8 mouse cellular contexts compared by ENCODE assay signal in the genomic region with DNA sequence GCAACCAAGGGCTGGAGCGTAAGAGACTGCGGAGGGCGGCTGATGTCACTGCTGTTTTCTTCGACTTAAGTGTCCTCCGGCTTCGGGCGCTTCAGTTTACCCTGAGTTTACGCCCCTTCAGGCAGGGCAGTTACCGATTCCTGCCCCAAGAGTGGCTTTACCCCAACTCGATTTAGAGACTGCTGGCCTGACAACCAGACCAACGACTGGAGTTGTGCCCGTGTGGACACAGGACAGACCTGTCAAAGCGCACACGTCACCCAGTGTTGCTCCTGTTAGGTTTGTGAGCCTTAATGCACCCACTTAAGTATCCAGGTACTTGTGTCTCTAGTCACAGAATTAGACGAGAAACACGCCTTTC. TPM values are rescaled to one million over a fixed set of nuclear protein-coding genes. Genes with fewer than 3 reads are reported as not detected.
DNase-seq lines count a peak whose midpoint lies in the region; ATAC-seq and TF ChIP-seq lines count a peak whose summit lies in the region.

No protein-coding gene starts in this region.

- 0 out of 2 replicates have a peak, but pooled peaks cover 4% of the 10 kb centered on the region for H3K9me3 ChIP-seq in kidney, embryonic 16.5 days (ENCODE audit: low read length)
- H3K9me3 ChIP-seq in embryonic facial prominence, embryonic 10.5 days, result peaks cover 21% of the 10 kb centered on the region
- no peaks in the 10 kb centered on the region for H3K9me3 ChIP-seq in intestine, embryonic 14.5 days (ENCODE audit: control insufficient read depth, low read length)
- H3K9me3 ChIP-seq in midbrain, postnatal 0 days (ENCODE audit: low read length), result no peaks in the 10 kb centered on the region

- WGBS in kidney, embryonic 16.5 days, result 12% methylated on average over 16 of the region's 16 CpGs
- 16% methylated on average over 16 of the region's 16 CpGs for WGBS in embryonic facial prominence, embryonic 10.5 days
- 17% methylated on average over 16 of the region's 16 CpGs for WGBS in intestine, embryonic 14.5 days
- 23% methylated on average over 16 of the region's 16 CpGs for WGBS in midbrain, postnatal 0 days

- intact Hi-C loops in gastrocnemius, postnatal 36 days (cut with DNase I), result no loop called here

- no peak; the same call in 1 of the 2 replicates for TF ChIP-seq CTCF in midbrain, postnatal 0 days (IDR thresholded peaks at IDR 0.05)

- H3K9ac ChIP-seq in kidney, embryonic 16.5 days (replicated peaks; ENCODE audit: low read length), result peak overlapping the region; percentile 72
- peak overlapping the region; percentile 79 for H3K9ac ChIP-seq in intestine, embryonic 14.5 days (ENCODE audit: low read length)
- peak overlapping the region; percentile 69 for H3K9ac ChIP-seq in midbrain, postnatal 0 days (replicated peaks; ENCODE audit: low read length, poor library complexity, severe bottlenecking)

- peak overlapping the region; percentile 58 for H3K27ac ChIP-seq in kidney, embryonic 16.5 days (ENCODE audit: low read length)
- peak overlapping the region; percentile 77 for H3K27ac ChIP-seq in embryonic facial prominence, embryonic 10.5 days (replicated peaks)
- H3K27ac ChIP-seq in intestine, embryonic 14.5 days (ENCODE audit: low read depth), result peak overlapping the region; percentile 69; the same call in 1 of the 2 replicates
- H3K27ac ChIP-seq in midbrain, postnatal 0 days (ENCODE audit: low read depth, low read length), result peak overlapping the region; percentile 43

- no peaks in the 10 kb centered on the region for H3K36me3 ChIP-seq in kidney, embryonic 16.5 days (ENCODE audit: insufficient read depth, low read length)
- no peaks in the 10 kb centered on the region for H3K36me3 ChIP-seq in embryonic facial prominence, embryonic 10.5 days (replicated peaks)
- H3K36me3 ChIP-seq in intestine, embryonic 14.5 days (ENCODE audit: control insufficient read depth, insufficient read depth, low read length), result no peaks in the 10 kb centered on the region
- H3K36me3 ChIP-seq in midbrain, postnatal 0 days (ENCODE audit: insufficient read depth, low read length), result no peaks in the 10 kb centered on the region

- H3K27me3 ChIP-seq in kidney, embryonic 16.5 days (ENCODE audit: insufficient read depth, low read length), result no peaks in the 10 kb centered on the region
- H3K27me3 ChIP-seq in embryonic facial prominence, embryonic 10.5 days (replicated peaks; ENCODE audit: low read depth, poor library complexity, severe bottlenecking), result no peaks in the 10 kb centered on the region
- H3K27me3 ChIP-seq in intestine, embryonic 14.5 days (replicated peaks; ENCODE audit: control insufficient read depth, insufficient read depth, low read length), result no peaks in the 10 kb centered on the region
- no peaks in the 10 kb centered on the region for H3K27me3 ChIP-seq in midbrain, postnatal 0 days (ENCODE audit: insufficient read depth, low read length)

- DNase-seq in kidney, postnatal 14 days, result no peak
- no peak for DNase-seq in embryonic facial prominence, embryonic 10.5 days (ENCODE audit: low spot score)
- DNase-seq in intestine, embryonic 14.5 days (ENCODE audit: low spot score), result no peak
- no peak for DNase-seq in midbrain, postnatal 0 days (ENCODE audit: low spot score)
- DNase-seq in embryo, embryonic 9.5 days (ENCODE audit: extremely low spot score), result no peak
- no peak for DNase-seq in gastrocnemius, postnatal 36 days
- DNase-seq in thymus, postnatal 0 days (ENCODE audit: low spot score), result no peak

- peaks cover 9% of the 10 kb centered on the region; the same call in 1 of the 2 replicates for H3K4me1 ChIP-seq in kidney, embryonic 16.5 days (ENCODE audit: insufficient read depth, low read length)
- H3K4me1 ChIP-seq in embryonic facial prominence, embryonic 10.5 days, result peaks cover 11% of the 10 kb centered on the region
- 0 out of 2 replicates have a peak, but pooled peaks cover 7% of the 10 kb centered on the region for H3K4me1 ChIP-seq in intestine, embryonic 14.5 days (replicated peaks; ENCODE audit: control insufficient read depth, insufficient read depth, low read length)
- H3K4me1 ChIP-seq in midbrain, postnatal 0 days (ENCODE audit: insufficient read depth, low read length), result 0 out of 2 replicates have a peak, but pooled peaks cover 8% of the 10 kb centered on the region

- H3K4me3 ChIP-seq in kidney, embryonic 16.5 days (ENCODE audit: low read length), result peak overlapping the region; percentile 64
- H3K4me3 ChIP-seq in embryonic facial prominence, embryonic 10.5 days, result peak overlapping the region; percentile 62
- peak overlapping the region; percentile 76 for H3K4me3 ChIP-seq in intestine, embryonic 14.5 days (ENCODE audit: low read depth, low read length)
- peak overlapping the region; percentile 51 for H3K4me3 ChIP-seq in midbrain, postnatal 0 days (ENCODE audit: low read depth, low read length)

- peak; percentile 67; the same call in 1 of the 2 replicates for ATAC-seq in kidney, embryonic 16.5 days (ENCODE audit: low FRiP score, low TSS enrichment)
- ATAC-seq in intestine, embryonic 14.5 days (replicated peaks; ENCODE audit: low FRiP score, low TSS enrichment, low read depth), result peak; percentile 78
- peak; percentile 83 for ATAC-seq in midbrain, postnatal 0 days (ENCODE audit: low FRiP score)

- peak overlapping the region; percentile 85 for H3K4me2 ChIP-seq in kidney, embryonic 16.5 days (replicated peaks; ENCODE audit: low read depth, low read length)
- peak overlapping the region; percentile 68 for H3K4me2 ChIP-seq in intestine, embryonic 14.5 days (ENCODE audit: low read length)
- H3K4me2 ChIP-seq in midbrain, postnatal 0 days (ENCODE audit: low read depth, low read length, poor library complexity, severe bottlenecking), result peak overlapping the region; percentile 72

RNA-seq across cellular contexts. Expression of gene Zfp560, which starts 0.3 kb away (rescaled TPM):
- polyA plus RNA-seq in kidney, embryonic 16.5 days (2015; fragmentation: Nextera tagmentation; extraction: Ambion mirVana), result 27.1 and 31.3 TPM in 2 replicates
- polyA plus RNA-seq in embryonic facial prominence, embryonic 10.5 days (2016; fragmentation: Nextera tagmentation; extraction: Ambion mirVana), result 30.9 and 31.0 TPM in 2 replicates
- 35.1 and 37.5 TPM in 2 replicates for polyA plus RNA-seq in intestine, embryonic 14.5 days (2014; fragmentation: Nextera tagmentation; extraction: Ambion mirVana)
- 23.6 and 45.2 TPM in 2 replicates for total RNA-seq in midbrain, postnatal 0 days (2014; rRNA removed)
- 73.4 and 73.6 TPM in 2 replicates for polyA plus RNA-seq in midbrain, postnatal 0 days (2015; fragmentation: Nextera tagmentation; extraction: Ambion mirVana)
- 10 to 100 TPM in 1 of 2 experiments, 1 to 10 TPM in 1; 9.2 to 10.8 TPM for total RNA-seq in gastrocnemius, postnatal 36 days (2021)
- polyA plus RNA-seq in thymus, postnatal 0 days (2015; fragmentation: Nextera tagmentation; extraction: Ambion mirVana), result 64.2 and 71.1 TPM in 2 replicates

RNA-seq across cellular contexts. Expression of gene Olfr18, which starts 49.4 kb away (rescaled TPM):
- polyA plus RNA-seq in kidney, embryonic 16.5 days (2015; fragmentation: Nextera tagmentation; extraction: Ambion mirVana), result 0.09 TPM in 1 of 2 replicates, not detected in the other
- polyA plus RNA-seq in embryonic facial prominence, embryonic 10.5 days (2016; fragmentation: Nextera tagmentation; extraction: Ambion mirVana), result not detected in 2 replicates
- polyA plus RNA-seq in intestine, embryonic 14.5 days (2014; fragmentation: Nextera tagmentation; extraction: Ambion mirVana), result 0.08 and 0.11 TPM in 2 replicates
- not detected in 2 replicates for total RNA-seq in midbrain, postnatal 0 days (2014; rRNA removed)
- 0.11 TPM in 1 of 2 replicates, not detected in the other for polyA plus RNA-seq in midbrain, postnatal 0 days (2015; fragmentation: Nextera tagmentation; extraction: Ambion mirVana)
- not detected for total RNA-seq in gastrocnemius, postnatal 36 days (2021)
- 0.04 TPM in 1 of 2 replicates, not detected in the other for polyA plus RNA-seq in thymus, postnatal 0 days (2015; fragmentation: Nextera tagmentation; extraction: Ambion mirVana)
